Mouse (Mus musculus) neural tube, embryonic 11.5 days (tissue): ENCODE results near the gene Mbd3. TPM values are rescaled to one million over a fixed set of nuclear protein-coding genes. Genes with fewer than 3 reads are reported as not detected.
A peak's percentile ranks its signal among the peaks of the same experiment; 100 is the strongest.

ENCODE experiments used
- ATAC-seq: fragments of 200-750 bp; cut with Nextera tagmentation; 2 replicates; pipeline ENCODE4 v1.8.0; 2017; ENCODE audit warnings: moderate number of reproducible peaks, mild to moderate bottlenecking, moderate TSS enrichment, moderate library complexity; ENCODE audit not compliant: insufficient read depth, low FRiP score, low TSS enrichment
- DNase-seq: peaks from one replicate; pipeline ENCODE4 v3.0.0-alpha.2; 2015; ENCODE audit warnings: low spot score
- H3K27ac ChIP-seq: fragments of 300-500 bp; sonication (generic); 2 replicates; pipeline ENCODE4 v1.5.1; 2014; ENCODE audit warnings: low read depth, mild to moderate bottlenecking, low read length
- H3K27me3 ChIP-seq: fragments of 300-500 bp; sonication (generic); 2 replicates; pipeline ENCODE4 v1.6.1; 2014; ENCODE audit warnings: mild to moderate bottlenecking, low read length, mixed read lengths; ENCODE audit not compliant: control insufficient read depth, insufficient read depth
- H3K36me3 ChIP-seq: fragments of 300-500 bp; sonication (generic); 2 replicates; pipeline ENCODE4 v1.6.1; 2014; ENCODE audit warnings: mild to moderate bottlenecking, low read length, moderate library complexity, mixed read lengths; ENCODE audit not compliant: control insufficient read depth, insufficient read depth
- H3K4me1 ChIP-seq: fragments of 300-500 bp; sonication (generic); 2 replicates; pipeline ENCODE4 v1.6.1; 2014; ENCODE audit warnings: low read length, mixed read lengths; ENCODE audit not compliant: control insufficient read depth, insufficient read depth
- H3K4me2 ChIP-seq: fragments of 300-500 bp; sonication (generic); 2 replicates; pipeline ENCODE4 v1.6.1; 2014; ENCODE audit warnings: low read depth, mild to moderate bottlenecking, moderate library complexity
- H3K4me3 ChIP-seq: fragments of 300-500 bp; sonication (generic); 2 replicates; pipeline ENCODE4 v1.5.1; 2014; ENCODE audit warnings: low read depth, low read length
- H3K9ac ChIP-seq: fragments of 300-500 bp; sonication (generic); 2 replicates; pipeline ENCODE4 v1.6.1; 2014; ENCODE audit warnings: mild to moderate bottlenecking, low read length
- H3K9me3 ChIP-seq: fragments of 300-500 bp; sonication (generic); 2 replicates; pipeline ENCODE4 v1.6.1; 2016; ENCODE audit warnings: low read length; ENCODE audit not compliant: control insufficient read depth
- WGBS: fragments of 180-500 bp; shearing (Covaris S2); extraction: QIAGEN DNeasy Blood & Tissue Kit; methylation state at CpG from one replicate; pipeline ENCODE4 v1.1.7; 2014; 5-methylcytosine and 5-hydroxymethylcytosine counted together
- polyA plus RNA-seq: library from polyadenylated mRNA; unstranded; fragments of >200 nt; fragmentation: Nextera tagmentation; extraction: Ambion mirVana; gene quantifications from 2 replicates; pipeline ENCODE4 v1.2.1, GENCODE M21; 2014

The Mbd3 gene
- polyA plus RNA-seq, 1 experiment from 2014 or later = 271 TPM

DNA sequence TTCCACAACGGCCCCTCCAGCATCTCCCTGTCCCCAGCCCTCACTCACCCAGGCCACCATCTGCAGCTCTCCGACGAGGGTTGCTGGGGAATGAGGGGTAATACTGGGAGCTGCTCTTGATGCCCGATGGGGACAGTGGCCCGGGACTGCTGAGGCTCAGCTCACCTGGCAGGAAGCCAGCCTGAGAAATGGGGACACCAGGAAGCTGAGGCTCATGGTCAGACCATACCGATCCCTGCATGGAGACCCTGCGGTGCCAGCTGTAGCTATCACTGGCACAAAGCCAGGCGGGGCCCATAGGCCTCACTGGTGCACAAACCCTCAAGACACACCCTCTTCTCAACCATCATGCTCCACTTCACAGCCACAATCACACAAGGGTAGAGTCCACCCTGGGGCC is 20.1 kb upstream of the Mbd3 start:
- Histone ChIP-seq H3K4me3 (no peak overlapping the region), H3K4me2 (no peak overlapping the region), H3K4me1 (no peaks in the 10 kb centered on the region), H3K9me3 (no peaks in the 10 kb centered on the region), H3K9ac (no peak overlapping the region), H3K27ac (no peak overlapping the region), H3K27me3 (no peaks in the 10 kb centered on the region), H3K36me3 (peaks cover 62% of the 10 kb centered on the region)
- WGBS = 87% methylated on average over 8 of the region's 8 CpGs
- ATAC-seq (no peak), DNase-seq (no peak)

- no peak overlapping the region for H3K27ac ChIP-seq
- no peaks in the 10 kb centered on the region for H3K27me3 ChIP-seq
- H3K4me1 ChIP-seq = no peaks in the 10 kb centered on the region
- no peak overlapping the region for H3K4me2 ChIP-seq
- ATAC-seq = peak; percentile 22; the same call in 1 of the 2 replicates
- peaks cover 67% of the 10 kb centered on the region for H3K36me3 ChIP-seq
- peak; percentile 57 for DNase-seq
- no peaks in the 10 kb centered on the region for H3K9me3 ChIP-seq
- H3K4me3 ChIP-seq = no peak overlapping the region
- peak overlapping the region; percentile 18; the same call in 1 of the 2 replicates for H3K9ac ChIP-seq
- 88% methylated on average over 3 of the region's 3 CpGs for WGBS
Measured at GRCm38 (mm10) chr10:80418311-80418710, 19.0 kb upstream of the Mbd3 start.

DNA sequence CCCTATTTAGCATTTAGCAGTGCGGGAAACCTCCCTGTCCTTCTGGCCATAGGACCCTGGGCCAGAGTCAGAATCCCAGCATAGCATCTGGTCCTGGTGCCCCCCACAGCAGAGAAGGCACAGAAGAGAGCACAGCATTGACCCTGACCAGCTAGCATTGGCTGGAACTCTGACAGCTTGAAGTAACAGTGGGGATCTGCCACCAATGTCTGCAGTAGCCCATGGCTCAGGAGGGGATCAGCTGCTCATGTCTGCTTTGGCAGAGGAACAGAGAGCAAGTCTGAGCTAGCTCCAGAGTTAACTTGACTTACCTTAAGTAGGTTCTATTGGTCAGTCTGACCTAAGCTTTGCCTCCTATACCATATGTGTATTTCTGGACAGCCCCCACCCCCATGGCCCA is 18.5 kb upstream of the Mbd3 start:
- no peak overlapping the region for H3K4me3 ChIP-seq
- H3K4me2 ChIP-seq = no peak overlapping the region
- no peak overlapping the region for H3K9ac ChIP-seq
- H3K27me3 ChIP-seq = no peaks in the 10 kb centered on the region
- peaks cover 69% of the 10 kb centered on the region for H3K36me3 ChIP-seq
- 86% methylated on average over 1 of the region's 1 CpGs for WGBS
- H3K9me3 ChIP-seq = no peaks in the 10 kb centered on the region
- ATAC-seq (no peak), DNase-seq (no peak)
- no peak overlapping the region for H3K27ac ChIP-seq
- no peaks in the 10 kb centered on the region for H3K4me1 ChIP-seq

- DNase-seq (no peak), ATAC-seq (no peak)
- H3K27me3 ChIP-seq = no peaks in the 10 kb centered on the region
- H3K27ac ChIP-seq = no peak overlapping the region
- H3K4me3 ChIP-seq = no peak overlapping the region
- 94% methylated on average over 10 of the region's 10 CpGs for WGBS
- H3K9me3 ChIP-seq = no peaks in the 10 kb centered on the region
- H3K4me1 ChIP-seq = no peaks in the 10 kb centered on the region
- H3K36me3 ChIP-seq = peaks cover 71% of the 10 kb centered on the region
- no peak overlapping the region for H3K9ac ChIP-seq
- H3K4me2 ChIP-seq = no peak overlapping the region
Measured at GRCm38 (mm10) chr10:80417371-80417770, 18.0 kb upstream of the Mbd3 start.

- Histone ChIP-seq H3K4me2 (no peak overlapping the region), H3K36me3 (peaks cover 70% of the 10 kb centered on the region), H3K27me3 (no peaks in the 10 kb centered on the region), H3K4me3 (no peak overlapping the region), H3K4me1 (no peaks in the 10 kb centered on the region), H3K9ac (no peak overlapping the region), H3K27ac (no peak overlapping the region), H3K9me3 (no peaks in the 10 kb centered on the region)
- ATAC-seq = no peak
- WGBS = 93% methylated on average over 7 of the region's 7 CpGs
- DNase-seq = no peak
Measured at GRCm38 (mm10) chr10:80415566-80415965, 16.2 kb upstream of the Mbd3 start.

DNA sequence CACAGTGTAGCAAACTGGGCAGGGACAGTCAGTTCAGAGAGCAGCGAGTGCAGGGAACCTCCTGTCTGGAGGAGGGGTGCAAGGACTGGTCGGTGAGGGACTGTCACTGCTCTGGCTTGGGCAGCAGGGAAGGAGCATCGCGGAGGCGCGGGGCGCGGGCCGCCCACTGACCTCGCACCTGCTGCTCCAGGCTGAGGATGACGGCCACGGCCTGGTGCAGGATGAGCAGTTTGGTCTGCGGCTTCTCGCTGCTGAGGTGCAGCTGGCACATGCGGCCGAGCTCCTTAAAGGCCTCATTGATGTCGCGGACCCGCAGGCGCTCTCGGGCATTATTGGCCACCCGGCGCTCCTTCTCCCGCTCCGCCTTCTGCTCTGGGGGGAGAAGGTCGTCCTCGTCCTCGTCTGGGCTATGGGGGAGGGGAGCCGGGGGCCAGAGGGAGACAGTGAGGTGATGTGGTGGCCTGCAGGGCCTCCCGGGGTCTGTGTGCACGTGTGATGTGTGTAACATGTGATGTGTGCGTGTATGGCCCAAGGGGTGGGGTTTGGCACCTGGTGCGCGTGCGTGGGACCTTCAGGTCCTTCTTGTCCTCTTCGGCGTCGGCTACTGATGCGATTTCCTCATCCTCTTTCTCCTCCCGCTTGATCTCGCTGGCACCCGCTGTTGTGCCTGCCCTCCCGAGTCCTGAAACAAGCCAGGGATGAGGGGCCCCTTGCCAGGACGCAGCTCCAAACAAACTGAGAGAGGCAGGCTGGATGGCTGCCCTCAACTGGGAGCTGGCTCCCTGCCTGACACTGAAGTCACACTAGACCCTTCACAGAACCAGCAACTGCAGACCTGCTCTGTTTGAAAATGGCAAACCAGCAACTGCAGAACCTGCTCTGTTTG is 13.5 kb upstream of the Mbd3 start:
- Histone ChIP-seq H3K4me1 (no peaks in the 10 kb centered on the region), H3K4me3 (no peak overlapping the region), H3K9ac (no peak overlapping the region; the same call in 1 of the 2 replicates), H3K27ac (no peak overlapping the region), H3K36me3 (peaks cover 49% of the 10 kb centered on the region), H3K9me3 (no peaks in the 10 kb centered on the region), H3K27me3 (no peaks in the 10 kb centered on the region), H3K4me2 (no peak overlapping the region)
- 91% methylated on average over 44 of the region's 44 CpGs for WGBS
- no peak for DNase-seq
- no peak for ATAC-seq

GRCm38 (mm10) chr10:80407924-80408323 is 8.6 kb upstream of the Mbd3 start:
- Histone ChIP-seq H3K27me3 (no peaks in the 10 kb centered on the region), H3K27ac (no peak overlapping the region), H3K36me3 (peaks cover 26% of the 10 kb centered on the region), H3K4me2 (no peak overlapping the region), H3K4me3 (peak overlapping the region; percentile 89), H3K9ac (no peak overlapping the region), H3K4me1 (peaks cover 12% of the 10 kb centered on the region), H3K9me3 (no peaks in the 10 kb centered on the region)
- DNase-seq (no peak), ATAC-seq (no peak)
- WGBS = 44% methylated on average over 4 of the region's 4 CpGs

- H3K4me3 ChIP-seq = peak within 1 kb of the TSS; percentile 89
- 2% methylated on average over 27 of the region's 27 CpGs for WGBS
- H3K9me3 ChIP-seq = no peaks in the 10 kb centered on the region
- H3K9ac ChIP-seq = peak within 1 kb of the TSS; percentile 81
- no peaks in the 10 kb centered on the region for H3K27me3 ChIP-seq
- peak within 1 kb of the TSS; percentile 97 for H3K4me2 ChIP-seq
- DNase-seq = peak; percentile 94
- ATAC-seq = peak; percentile 56
- H3K4me1 ChIP-seq = peaks cover 12% of the 10 kb centered on the region
- peaks cover 25% of the 10 kb centered on the region for H3K36me3 ChIP-seq
- peak within 1 kb of the TSS; percentile 68 for H3K27ac ChIP-seq
Measured at GRCm38 (mm10) chr10:80406684-80407501, 7.5 kb upstream of the Mbd3 start, which contains the start of gene Uqcr11. Gene Uqcr11 (minus strand): TSS chr10:80406830.
